Mouse (Mus musculus) CH12.LX (cell line): ENCODE results near the gene Tbccd1. TPM values are rescaled to one million over a fixed set of nuclear protein-coding genes. Genes with fewer than 3 reads are reported as not detected.
"Not testable (repeated sequence)": the region's sequence is repeated elsewhere in the genome, so short reads cannot be mapped to it uniquely, and the experiment has no call there.

Experiments used
- DNase-seq: peaks from one replicate; pipeline ENCODE4 v3.0.0-alpha.2; 2013; ENCODE audit errors: extremely low read depth
- H3K27ac ChIP-seq: 2 replicates; pipeline ENCODE4 v1.5.1; 2012; ENCODE audit warnings: low read depth, mild to moderate bottlenecking, control low read depth, moderate library complexity; ENCODE audit not compliant: insufficient read depth
- H3K27me3 ChIP-seq: replicated peaks from 2 replicates; pipeline ENCODE3; 2012; ENCODE audit warnings: inconsistent platforms
- H3K36me3 ChIP-seq, 2 experiments: replicated peaks in 1 of 2; 2 replicates each; pipeline versions ENCODE3 to v1.6.1; 2012; ENCODE audit warnings: inconsistent platforms in 1 of 2, low read length in 1 of 2, mild to moderate bottlenecking in 1 of 2, mixed read lengths in 1 of 2, moderate library complexity in 1 of 2; ENCODE audit not compliant: control insufficient read depth in 1 of 2, insufficient read depth in 1 of 2
- H3K4me1 ChIP-seq, 2 experiments: 2 replicates each; pipeline ENCODE4 v1.6.1; 2012; ENCODE audit warnings: inconsistent platforms in 1 of 2, moderate library complexity in 1 of 2; ENCODE audit not compliant: insufficient read depth in 2 of 2, control insufficient read depth in 1 of 2
- H3K4me2 ChIP-seq: 2 replicates; pipeline ENCODE4 v1.6.1; 2012; ENCODE audit warnings: low read depth, mild to moderate bottlenecking, control low read depth; ENCODE audit not compliant: poor library complexity, insufficient read depth, severe bottlenecking
- H3K4me3 ChIP-seq, 3 experiments: fragments of 150-350 bp in 1 of 3; sonication (generic) in 1 of 3; replicated peaks in 1 of 3; 2 replicates each; pipeline versions ENCODE3 to v1.5.1; 2011 to 2012; ENCODE audit warnings: low read depth in 2 of 3, low read length in 2 of 3, mild to moderate bottlenecking in 2 of 3, moderate library complexity in 2 of 3, control low read depth in 1 of 3, improper control_type of control experiment in 1 of 3, inconsistent platforms in 1 of 3, mixed read lengths in 1 of 3; ENCODE audit not compliant: poor library complexity in 1 of 3
- H3K79me2 ChIP-seq: replicated peaks from 2 replicates; pipeline ENCODE4 v1.6.1; 2012; ENCODE audit warnings: mild to moderate bottlenecking, moderate library complexity; ENCODE audit not compliant: control insufficient read depth, poor library complexity, insufficient read depth, severe bottlenecking; ENCODE audit errors: extremely low read depth
- H3K9ac ChIP-seq: 2 replicates; pipeline ENCODE4 v1.6.1; 2012; ENCODE audit warnings: low read depth, mild to moderate bottlenecking, control low read depth, moderate library complexity; ENCODE audit not compliant: insufficient read depth
- H3K9me3 ChIP-seq: replicated peaks from 2 replicates; pipeline ENCODE3; 2012; ENCODE audit warnings: low read length, inconsistent platforms, mixed read lengths
- CHD1 ChIP-seq: IDR thresholded peaks from 2 replicates; pipeline ENCODE4 v1.6.1; 2012; ENCODE audit warnings: low read depth, low read length, improper control_type of control experiment, inconsistent platforms
- E2F4 ChIP-seq: IDR thresholded peaks from 2 replicates; pipeline ENCODE4 v1.6.1; 2011; ENCODE audit warnings: low read depth, low read length, improper control_type of control experiment; ENCODE audit not compliant: insufficient replicate concordance
- ELF1 ChIP-seq: IDR thresholded peaks from 2 replicates; pipeline ENCODE4 v1.6.1; 2014; ENCODE audit warnings: low read depth, mild to moderate bottlenecking, inconsistent platforms, low read length, improper control_type of control experiment
- EP300 ChIP-seq: IDR thresholded peaks from 2 replicates; pipeline ENCODE4 v1.6.1; 2011; ENCODE audit warnings: low read length, improper control_type of control experiment
- IRF4 ChIP-seq: IDR thresholded peaks from 2 replicates; pipeline ENCODE4 v1.6.1; 2014; ENCODE audit warnings: low read depth, mild to moderate bottlenecking, inconsistent platforms, low read length, improper control_type of control experiment
- JUND ChIP-seq: conservative IDR thresholded peaks from 2 replicates; pipeline ENCODE4 v1.6.1; 2011; ENCODE audit warnings: low read depth, low read length, improper control_type of control experiment
- MEF2A ChIP-seq: IDR thresholded peaks from 2 replicates; pipeline ENCODE4 v1.6.1; 2014; ENCODE audit warnings: low read depth, mild to moderate bottlenecking, inconsistent platforms, low read length, improper control_type of control experiment, borderline replicate concordance
- MXI1 ChIP-seq: IDR thresholded peaks from 2 replicates; pipeline ENCODE4 v1.6.1; 2011; ENCODE audit warnings: mild to moderate bottlenecking, low read depth, low read length, improper control_type of control experiment
- MYC ChIP-seq: IDR thresholded peaks from 2 replicates; pipeline ENCODE4 v1.6.1; 2011; ENCODE audit warnings: low read depth, mild to moderate bottlenecking, improper control_type of control experiment, low read length
- NELFE ChIP-seq: IDR thresholded peaks from 2 replicates; pipeline ENCODE4 v1.6.1; 2011; ENCODE audit warnings: low read depth, low read length, improper control_type of control experiment
- POLR2A ChIP-seq: IDR thresholded peaks from 2 replicates; pipeline ENCODE4 v1.6.1; 2011; ENCODE audit warnings: low read depth, mild to moderate bottlenecking, improper control_type of control experiment, low read length
- POLR2AphosphoS2 ChIP-seq: IDR thresholded peaks from 2 replicates; pipeline ENCODE4 v1.6.1; 2011; ENCODE audit warnings: low read depth, low read length, improper control_type of control experiment
- SIN3A ChIP-seq: IDR thresholded peaks from 2 replicates; pipeline ENCODE4 v1.6.1; 2012; ENCODE audit warnings: low read length, improper control_type of control experiment, inconsistent platforms
- TBP ChIP-seq: conservative IDR thresholded peaks from 2 replicates; pipeline ENCODE4 v1.6.1; 2011; ENCODE audit warnings: low read depth, low read length, improper control_type of control experiment
- UBTF ChIP-seq: IDR thresholded peaks from 2 replicates; pipeline ENCODE4 v1.6.1; 2012; ENCODE audit warnings: low read depth, mild to moderate bottlenecking, inconsistent platforms, low read length, improper control_type of control experiment, moderate library complexity
- USF1 ChIP-seq: IDR thresholded peaks from 2 replicates; pipeline ENCODE4 v1.6.1; 2014; ENCODE audit warnings: low read depth, mild to moderate bottlenecking, inconsistent platforms, low read length, improper control_type of control experiment
- USF2 ChIP-seq: conservative IDR thresholded peaks from 2 replicates; pipeline ENCODE4 v1.6.1; 2011; ENCODE audit warnings: low read depth, low read length, improper control_type of control experiment
- ZMIZ1 ChIP-seq: IDR thresholded peaks from 2 replicates; pipeline ENCODE4 v1.6.1; 2012; ENCODE audit warnings: low read depth, mild to moderate bottlenecking, inconsistent platforms, low read length, improper control_type of control experiment
- dilution Hi-C: fragments of 300-500 bp; cut with MboI; formaldehyde crosslinking; loops from 2 replicates; pipeline ENCODE4 v1.14.3; 2020; ENCODE audit warnings: low sequenced_read_pairs; ENCODE audit not compliant: extremely low pct_unique_long_range_greater_than_20kb, extremely low pct_ligation_motif_present
- in situ Hi-C: fragments of 300-500 bp; cut with MboI; formaldehyde crosslinking; loops from 3 replicates; pipeline ENCODE4 v1.14.3; 2019; ENCODE audit warnings: low sequenced_read_pairs, low pct_ligation_motif_present, low pct_unique_long_range_greater_than_20kb, mixed read lengths
- polyA plus RNA-seq: library from polyadenylated mRNA; unstranded; fragments of >175 nt; gene quantifications from 2 replicates; pipeline ENCODE4 v1.2.1, GENCODE M21; 2012; ENCODE audit warnings: low read depth; ENCODE audit not compliant: insufficient read length
- total RNA-seq, 2 experiments: library from RNA; depleted of rRNA; stranded (reverse); fragments of 300-350 nt in 1 of 2; fragments of >200 nt in 1 of 2; gene quantifications; 2 replicates each; pipeline ENCODE4 v1.2.3; 2012 to 2014

Gene Tbccd1
- total and polyA plus RNA-seq, 3 experiments, result 15.1 to 19.9 (median 16.6) TPM

GRCm38 (mm10) chr16:22778296-22778695 is 79.2 kb downstream of the Tbccd1 start:
- in situ Hi-C loops, H3K4me2 ChIP-seq, H3K27ac ChIP-seq, H3K79me2 ChIP-seq, H3K9ac ChIP-seq, H3K27me3 ChIP-seq, DNase-seq, H3K4me3 ChIP-seq, dilution Hi-C loops, H3K36me3 ChIP-seq, H3K4me1 ChIP-seq: not testable (repeated sequence)
- H3K9me3 ChIP-seq, result peaks cover 12% of the 10 kb centered on the region

GRCm38 (mm10) chr16:22775471-22775985 is 81.9 kb downstream of the Tbccd1 start:
- no peak overlapping the region for H3K9ac ChIP-seq
- no peak overlapping the region for H3K4me2 ChIP-seq
- dilution Hi-C loops, result no loop called here
- no peak overlapping the region for H3K4me3 ChIP-seq
- in situ Hi-C loops, result no loop called here
- no peaks in the 10 kb centered on the region for H3K36me3 ChIP-seq
- H3K4me1 ChIP-seq, result no peaks in the 10 kb centered on the region
- TF ChIP-seq TBP, result no peak
- TF ChIP-seq MEF2A, result no peak
- no peak for TF ChIP-seq USF1
- no peak for DNase-seq
- H3K9me3 ChIP-seq, result no peaks in the 10 kb centered on the region
- no peaks in the 10 kb centered on the region for H3K27me3 ChIP-seq
- H3K79me2 ChIP-seq, result no peaks in the 10 kb centered on the region
- H3K27ac ChIP-seq, result no peak overlapping the region

- Histone ChIP-seq H3K4me2 (no peak overlapping the region), H3K9me3 (no peaks in the 10 kb centered on the region), H3K27ac (no peak overlapping the region), H3K4me3 (no peak overlapping the region), H3K9ac (no peak overlapping the region), H3K4me1 (no peaks in the 10 kb centered on the region), H3K36me3 (no peaks in the 10 kb centered on the region), H3K27me3 (no peaks in the 10 kb centered on the region), H3K79me2 (no peaks in the 10 kb centered on the region)
- no peak for TF ChIP-seq POLR2AphosphoS2
- no peak for TF ChIP-seq UBTF
- no peak for TF ChIP-seq USF2
- TF ChIP-seq POLR2A, result no peak
- no peak for TF ChIP-seq ZMIZ1
- TF ChIP-seq IRF4, result no peak
- no peak for TF ChIP-seq ELF1
- no peak for TF ChIP-seq CHD1
- TF ChIP-seq MEF2A, result no peak
- TF ChIP-seq JUND, result no peak
- TF ChIP-seq SIN3A, result no peak
- TF ChIP-seq EP300, result no peak
- TF ChIP-seq MYC, result no peak
- no peak for TF ChIP-seq E2F4
- TF ChIP-seq USF1, result no peak
- TF ChIP-seq NELFE, result no peak
- TF ChIP-seq MXI1, result no peak
- in situ Hi-C loops (no loop called here), dilution Hi-C loops (no loop called here)
- no peak for DNase-seq
Observed at GRCm38 (mm10) chr16:22768661-22769060, 88.8 kb downstream of the Tbccd1 start.
